Mouse (Mus musculus) B cell, adult 2 months (primary cell): ENCODE measurements at regions not wholly inside any gene's neighbourhood (a gene's known extent, or its start where the extent isn't known, plus 50 kb on each side); places are given as distances from the start of the nearest gene placed in this dataset.

Experiments
- DNase-seq, 2 experiments: peaks; one replicate each; pipeline ENCODE4 v3.0.0; 2022

DNA sequence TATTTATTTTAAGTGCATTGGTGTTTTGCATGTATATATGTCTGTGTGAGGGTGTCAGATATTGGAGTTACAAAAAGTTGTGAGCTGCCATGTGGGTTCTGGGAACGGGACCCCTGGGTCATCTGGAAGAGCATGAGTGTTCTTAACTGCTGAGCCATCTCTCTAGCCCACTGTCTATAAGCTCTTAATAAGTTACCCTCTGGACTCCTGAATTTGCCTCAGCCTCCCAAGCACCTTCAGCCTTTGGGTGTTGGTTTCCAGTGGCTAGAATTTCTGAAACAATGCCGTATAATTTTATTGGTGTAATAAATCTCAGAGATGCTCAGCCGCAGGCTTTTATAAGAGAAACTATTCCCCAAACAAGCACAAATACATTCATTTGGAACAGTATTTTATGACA is 75.0 kb downstream of the Nat3 start:
- DNase-seq = no peak

DNA sequence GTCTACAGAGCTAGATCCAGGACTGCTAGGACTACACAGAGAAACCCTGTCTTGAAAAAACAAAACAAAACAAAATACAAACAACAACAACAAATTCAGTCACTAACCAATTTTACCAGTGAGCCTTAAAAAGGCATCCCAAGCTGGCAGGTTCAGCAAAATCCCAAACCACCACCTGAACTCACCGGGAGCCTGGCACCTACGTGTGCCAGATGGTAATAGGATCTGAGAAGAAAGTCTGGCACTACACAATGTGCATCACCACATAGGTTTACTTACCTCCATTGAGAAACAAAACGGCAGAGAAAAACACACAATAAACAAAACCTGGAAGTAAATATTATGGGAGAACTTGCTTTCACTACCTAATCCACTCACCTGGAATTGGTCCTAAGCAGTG is 98.6 kb downstream of the Nat3 start:
- no peak for DNase-seq

DNA sequence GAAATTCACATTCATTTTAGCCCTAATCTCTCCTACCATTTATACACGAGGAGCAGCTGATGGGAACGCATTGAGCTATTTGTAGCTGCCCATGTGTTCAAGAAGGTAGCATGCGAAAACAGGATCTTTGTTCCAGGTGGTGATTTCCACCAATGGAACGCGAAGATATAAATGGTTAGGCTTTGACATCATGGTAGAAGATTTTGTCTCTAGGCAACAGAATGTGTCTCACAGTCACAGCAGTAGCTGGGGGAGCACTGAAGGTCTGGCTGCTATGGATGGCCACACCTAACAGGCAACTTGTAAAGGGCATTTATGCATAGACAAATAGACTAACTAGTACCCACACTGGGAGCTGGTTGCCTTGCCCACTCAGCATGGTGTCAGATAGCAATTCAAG is 108.0 kb downstream of the Nat3 start:
- DNase-seq = peak; percentile 6 to 9

DNA sequence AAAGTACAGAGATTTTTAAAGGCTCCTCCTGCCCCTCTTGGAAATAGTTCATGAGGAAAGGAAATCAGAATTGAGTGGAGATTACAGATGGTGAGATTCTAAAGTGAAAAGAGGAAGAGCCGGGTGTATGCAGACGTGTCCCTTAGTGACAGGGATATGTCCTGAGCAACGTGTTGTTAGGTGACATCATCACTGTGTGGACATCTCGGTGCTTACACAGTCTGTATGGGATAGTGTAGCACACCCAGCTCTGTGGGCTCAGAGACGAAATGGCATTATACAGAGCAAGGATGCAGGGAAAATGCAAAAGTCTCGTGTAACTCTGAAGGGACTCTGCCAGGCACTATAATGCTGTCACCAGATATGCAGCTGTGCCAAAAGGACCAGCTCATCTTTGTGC is 108.6 kb downstream of the Nat3 start:
- DNase-seq = no peak
